10 mouse cellular contexts compared by ENCODE assay signal in the genomic region with DNA sequence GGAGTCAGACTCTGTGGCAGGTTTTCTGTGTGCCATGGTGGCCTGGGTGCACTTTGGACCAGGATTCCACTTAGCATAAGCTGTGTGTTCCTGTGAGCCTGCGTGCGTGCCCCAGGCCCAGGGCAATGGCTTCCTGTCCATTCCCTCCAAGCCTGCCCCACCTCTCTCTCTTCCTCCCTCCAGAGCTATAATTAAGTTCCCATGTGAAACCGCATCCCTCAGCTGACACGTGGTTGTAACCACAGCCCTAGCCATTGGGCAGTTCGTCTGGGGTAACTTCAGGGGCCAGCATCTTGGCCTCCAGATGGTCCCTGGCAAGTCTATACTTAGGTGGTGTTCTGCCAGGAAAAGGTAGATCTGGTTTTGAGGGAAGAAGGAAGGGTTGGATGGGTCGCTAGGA. TPM values are rescaled to one million over a fixed set of nuclear protein-coding genes. Genes with fewer than 3 reads are reported as not detected.
DNase-seq lines count a peak whose midpoint lies in the region; ATAC-seq and TF ChIP-seq lines count a peak whose summit lies in the region.
"Had no signal": no experiment of that assay in that cellular context is flagged by ENCODE, and none has a peak within 500 bp of the region (broad histone marks: within the 10 kb centered on the region; RNA-seq: fewer than 3 reads in every experiment).

No protein-coding gene starts in this region.

- 0 out of 2 replicates have a peak overlapping the region, but pooled peaks have one; percentile 1 for H3K9ac ChIP-seq in liver, postnatal 0 days (replicated peaks)
- H3K9ac ChIP-seq: midbrain, embryonic 13.5 days had no signal

- peak; percentile 24; the same call in 1 of the 2 replicates for ATAC-seq in liver, postnatal 0 days
- ATAC-seq in erythroid progenitor cell, adult 5-6 weeks (replicated peaks; ENCODE audit: low FRiP score, poor library complexity, severe bottlenecking): no peak
- ATAC-seq: midbrain, embryonic 13.5 days had no signal

- no peak overlapping the region for H3K4me3 ChIP-seq in liver, postnatal 0 days (ENCODE audit: low read depth, low read length)
- H3K4me3 ChIP-seq: midbrain, embryonic 13.5 days had no signal

- TF ChIP-seq CTCF in liver, postnatal 0 days (IDR thresholded peaks at IDR 0.05; ENCODE audit: low read depth): no peak

- no peaks in the 10 kb centered on the region for H3K27me3 ChIP-seq in liver, postnatal 0 days (ENCODE audit: insufficient read depth, low read length)
- H3K27me3 ChIP-seq: midbrain, embryonic 13.5 days had no signal

- DNase-seq in embryo, embryonic 10 days (ENCODE audit: low spot score): peak; percentile 52
- DNase-seq in embryo, embryonic 9.5 days (ENCODE audit: extremely low spot score): no peak
- DNase-seq in c-Kit-positive CD71-negative TER-119-negative erythroid progenitor cells, embryonic 14.5 days (ENCODE audit: low read depth): peak; percentile 49
- peak; percentile 56 to 58 for DNase-seq in heart, postnatal 10 days
- peak; percentile 52 for DNase-seq in liver, postnatal 0 days
- DNase-seq in cerebellum, postnatal 14 days: no peak
- DNase-seq in frontal cortex, postnatal 25 days (ENCODE audit: low spot score in 2 of 2): no peak
- DNase-seq: cerebellum, postnatal 25 days had no signal

- H3K36me3 ChIP-seq in liver, postnatal 0 days (replicated peaks; ENCODE audit: insufficient read depth, low read length): no peaks in the 10 kb centered on the region; the same call in 1 of the 2 replicates
- H3K36me3 ChIP-seq: midbrain, embryonic 13.5 days had no signal

- H3K9me3 ChIP-seq in liver, postnatal 0 days (ENCODE audit: low read length): no peaks in the 10 kb centered on the region
- H3K9me3 ChIP-seq: midbrain, embryonic 13.5 days had no signal

- TF ChIP-seq EP300 in liver, postnatal 0 days (IDR thresholded peaks at IDR 0.05; ENCODE audit: low read depth): no peak

- intact Hi-C loops in heart, postnatal 10 days (cut with DNase I): no loop called here

- H3K4me1 ChIP-seq in liver, postnatal 0 days (ENCODE audit: insufficient read depth): peaks cover 33% of the 10 kb centered on the region

- peak overlapping the region; percentile 30 for H3K27ac ChIP-seq in liver, postnatal 0 days (ENCODE audit: low read depth)
- H3K27ac ChIP-seq: midbrain, embryonic 13.5 days had no signal

- peak overlapping the region; percentile 47 for H3K4me2 ChIP-seq in liver, postnatal 0 days (ENCODE audit: low read depth, low read length)
- H3K4me2 ChIP-seq: midbrain, embryonic 13.5 days had no signal

- WGBS in liver, postnatal 0 days (ENCODE audit: insufficient replicate concordance): 15% methylated on average over 6 of the region's 6 CpGs

RNA-seq across cellular contexts. Expression of a gene that starts 15.1 kb away (rescaled TPM):
- total RNA-seq in heart, postnatal 10 days (2021): 10 to 100 TPM; 28.0 to 28.8 TPM
- 0.66 and 0.73 TPM in 2 replicates for polyA plus RNA-seq in liver, postnatal 0 days (2015; fragmentation: Nextera tagmentation; extraction: Ambion mirVana)
- total RNA-seq in erythroid progenitor cell, adult 5-6 weeks (2015; ENCODE audit: low replicate concordance): 2.9 and 4.0 TPM in 2 replicates
- total RNA-seq in erythroid progenitor cell, adult 5-6 weeks (2017; ENCODE audit: low replicate concordance): 1.7 TPM in 1 of 2 replicates, not detected in the other

RNA-seq across cellular contexts. Expression of a gene that starts 40.0 kb away (rescaled TPM):
- 1 to 10 TPM; 3.4 to 4.0 TPM for total RNA-seq in heart, postnatal 10 days (2021)
- polyA plus RNA-seq in liver, postnatal 0 days (2015; fragmentation: Nextera tagmentation; extraction: Ambion mirVana): 8.3 and 9.0 TPM in 2 replicates
- total RNA-seq in erythroid progenitor cell, adult 5-6 weeks (2015; ENCODE audit: low replicate concordance): 5.8 and 13.8 TPM in 2 replicates
- 17.2 and 17.8 TPM in 2 replicates for total RNA-seq in erythroid progenitor cell, adult 5-6 weeks (2017; ENCODE audit: low replicate concordance)

Comparison
In these comparisons a context has a peak if more than half of its experiments do, and no peak if none do; other contexts are left out.
1. DNase-seq: peak in embryo, embryonic 10 days (single experiment), c-Kit-positive CD71-negative TER-119-negative erythroid progenitor cells, embryonic 14.5 days (single experiment), heart, postnatal 10 days (2 of 2) and liver, postnatal 0 days (single experiment); none in embryo, embryonic 9.5 days (single experiment), cerebellum, postnatal 14 days (0 of 2) and frontal cortex, postnatal 25 days (0 of 2).
2. RNA of a gene that starts 15.1 kb away (total RNA-seq): 28.0 to 28.8 TPM in heart, postnatal 10 days; 1.7 to 4.0 TPM in erythroid progenitor cell, adult 5-6 weeks; every median in the first group is over 4 times any median in the second.